Mouse (Mus musculus) adrenal gland, postnatal 25 days (tissue): ENCODE results near the gene Eef1akmt1. TPM values are rescaled to one million over a fixed set of nuclear protein-coding genes. Genes with fewer than 3 reads are reported as not detected.

ENCODE experiments used
- DNase-seq: peaks from one replicate; pipeline ENCODE4 v3.0.0; 2021; ENCODE audit warnings: mixed read lengths
- total RNA-seq: library from RNA; stranded (reverse); gene quantifications from 2 replicates; pipeline ENCODE4 v1.2.3, GENCODE M21; 2021

Gene Eef1akmt1
- total RNA-seq, 1 experiment from 2014 or later, result 28.6 TPM

DNA sequence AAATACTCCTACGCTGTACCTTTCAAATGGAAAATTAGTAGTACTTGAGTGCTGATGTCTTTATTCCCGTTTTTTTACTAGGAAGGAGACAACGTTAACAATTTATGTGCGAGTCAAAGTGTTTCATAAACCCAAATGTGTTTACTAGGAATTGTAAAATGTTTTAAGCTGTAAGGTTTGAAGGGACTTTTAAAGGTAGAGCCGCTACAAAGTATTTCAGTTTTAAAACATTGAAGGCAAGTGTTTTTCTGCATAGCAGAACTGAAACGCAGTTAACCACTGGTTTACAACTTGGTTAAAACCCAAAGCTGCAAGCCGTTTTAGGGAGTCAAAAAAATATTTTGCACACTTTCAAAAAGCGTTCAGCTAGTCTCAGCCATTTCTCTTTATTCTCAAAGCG, 47.6 kb downstream of the Eef1akmt1 start:
- no peak for DNase-seq

GRCm38 (mm10) chr14:57517001-57517400, 54.4 kb downstream of the Eef1akmt1 start:
- DNase-seq, result no peak

- DNase-seq, result no peak
These were observed 56.2 kb downstream of the Eef1akmt1 start for GRCm38 (mm10) chr14:57515156-57515762.

DNA sequence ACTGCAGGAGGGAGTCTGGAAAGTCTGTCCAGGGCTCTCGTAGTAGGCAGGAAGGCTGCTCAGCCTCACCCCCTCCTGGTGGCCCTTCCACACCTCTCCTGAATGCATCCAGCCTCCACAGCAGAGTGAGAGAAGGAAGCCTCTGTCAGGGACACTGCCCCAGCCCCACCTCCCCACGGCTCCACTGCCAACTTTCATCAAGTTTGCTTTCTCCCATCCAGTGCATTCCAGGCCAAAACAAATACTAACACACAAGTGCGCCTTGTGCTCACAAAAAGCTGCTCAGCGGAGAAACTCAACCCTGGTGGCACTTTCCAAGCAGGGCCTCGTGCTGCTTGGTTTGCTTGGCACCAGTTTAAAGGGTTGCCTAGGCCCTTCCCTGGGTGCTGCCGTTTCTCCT, 61.9 kb downstream of the Eef1akmt1 start:
- DNase-seq, result no peak

DNA sequence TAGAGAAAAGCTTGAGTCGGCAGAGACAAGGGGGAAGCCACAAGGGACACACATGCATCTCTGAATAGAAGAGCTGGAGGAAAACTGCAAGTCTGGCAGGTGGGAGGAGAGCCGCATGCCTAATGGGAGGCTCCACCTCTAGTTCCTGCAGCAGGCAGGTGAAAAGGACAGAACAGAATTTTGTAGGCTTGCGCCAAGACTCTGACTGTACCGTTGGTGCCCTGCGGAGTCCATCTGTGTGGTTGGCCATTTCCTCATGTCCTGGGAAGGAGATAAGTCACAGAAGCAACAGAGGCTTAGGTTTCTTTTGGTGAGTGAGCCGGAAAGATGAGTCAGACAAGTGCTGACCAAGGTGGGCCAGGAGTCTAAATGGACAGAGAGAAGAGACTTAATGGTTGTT, 67.7 kb downstream of the Eef1akmt1 start:
- no peak for DNase-seq

Other genes with a start within 250 kb of the Eef1akmt1 start
- gene Cryl1, start 173.1 kb downstream of the Eef1akmt1 start, total RNA-seq, result 12.0 and 19.8 TPM in 2 replicates
- gene Ift88, start 147.6 kb downstream of the Eef1akmt1 start, total RNA-seq, result 8.3 and 11.2 TPM in 2 replicates
- 1.9 and 3.7 TPM in 2 replicates for gene Il17d, start 46.8 kb downstream of the Eef1akmt1 start, total RNA-seq
- 42.9 and 48.4 TPM in 2 replicates for gene Xpo4, start 93.8 kb upstream of the Eef1akmt1 start, total RNA-seq
- gene Gm49361, start 174.5 kb upstream of the Eef1akmt1 start, total RNA-seq, result not detected in 2 replicates
- 37.4 and 48.5 TPM in 2 replicates for gene Lats2, start 186.8 kb upstream of the Eef1akmt1 start, total RNA-seq
- gene Sap18, start 226.6 kb upstream of the Eef1akmt1 start, total RNA-seq, result 49.0 and 52.1 TPM in 2 replicates